Mouse (Mus musculus): Measurements from ENCODE around the gene Kri1. TPM values are rescaled to one million over a fixed set of nuclear protein-coding genes. Genes with fewer than 3 reads are reported as not detected.

Kri1 gene
- polyA plus RNA-seq (2015; fragmentation: Nextera tagmentation; extraction: Ambion mirVana) = 15.8 and 16.7 TPM in 2 replicates

GRCm38 (mm10) chr9:21287571-21288402, at the start of gene Kri1:
TSS of gene Kri1 (minus strand) at chr9:21287969.
- H3K4me2 ChIP-seq (ENCODE audit: low read depth, low read length) = peak within 1 kb of the TSS; percentile 79
- peaks cover 28% of the 10 kb centered on the region for H3K4me1 ChIP-seq (replicated peaks; ENCODE audit: control insufficient read depth, insufficient read depth, low read length)
- peak; percentile 79 for ATAC-seq (ENCODE audit: low read depth)
- no peaks in the 10 kb centered on the region for H3K9me3 ChIP-seq (ENCODE audit: control insufficient read depth, low read length)
- peak within 1 kb of the TSS; percentile 83 for H3K9ac ChIP-seq (ENCODE audit: low read length)
- H3K4me3 ChIP-seq (ENCODE audit: low read length) = peak within 1 kb of the TSS; percentile 85
- no peaks in the 10 kb centered on the region for H3K27me3 ChIP-seq (ENCODE audit: control insufficient read depth, insufficient read depth, low read depth, low read length)
- peaks cover 8% of the 10 kb centered on the region; the same call in 1 of the 2 replicates for H3K36me3 ChIP-seq (ENCODE audit: control insufficient read depth, insufficient read depth, low read length)
- WGBS = under 1% methylated on average over 59 of the region's 59 CpGs
- H3K27ac ChIP-seq (ENCODE audit: low read length) = peak within 1 kb of the TSS; percentile 91

GRCm38 (mm10) chr9:21336491-21336890, 48.7 kb upstream of the Kri1 start:
- no peaks in the 10 kb centered on the region; the same call in 1 of the 2 replicates for H3K36me3 ChIP-seq (ENCODE audit: control insufficient read depth, insufficient read depth, low read length)
- H3K27me3 ChIP-seq (ENCODE audit: control insufficient read depth, insufficient read depth, low read depth, low read length) = no peaks in the 10 kb centered on the region
- H3K4me2 ChIP-seq (ENCODE audit: low read depth, low read length) = no peak overlapping the region
- WGBS = 64% methylated on average over 8 of the region's 8 CpGs
- peaks cover 27% of the 10 kb centered on the region for H3K4me1 ChIP-seq (replicated peaks; ENCODE audit: control insufficient read depth, insufficient read depth, low read length)
- no peak overlapping the region for H3K27ac ChIP-seq (ENCODE audit: low read length)
- ATAC-seq (ENCODE audit: low read depth) = no peak
- no peak overlapping the region for H3K4me3 ChIP-seq (ENCODE audit: low read length)
- no peak overlapping the region for H3K9ac ChIP-seq (ENCODE audit: low read length)
- no peaks in the 10 kb centered on the region for H3K9me3 ChIP-seq (ENCODE audit: control insufficient read depth, low read length)

- no peaks in the 10 kb centered on the region for H3K27me3 ChIP-seq (ENCODE audit: control insufficient read depth, insufficient read depth, low read depth, low read length)
- H3K4me3 ChIP-seq (ENCODE audit: low read length) = no peak overlapping the region
- no peak for ATAC-seq (ENCODE audit: low read depth)
- 63% methylated on average over 4 of the region's 4 CpGs for WGBS
- no peaks in the 10 kb centered on the region for H3K9me3 ChIP-seq (ENCODE audit: control insufficient read depth, low read length)
- no peak overlapping the region for H3K27ac ChIP-seq (ENCODE audit: low read length)
- 0 out of 2 replicates have a peak overlapping the region, but pooled peaks have one; percentile 34 for H3K9ac ChIP-seq (ENCODE audit: low read length)
- H3K4me1 ChIP-seq (replicated peaks; ENCODE audit: control insufficient read depth, insufficient read depth, low read length) = peaks cover 28% of the 10 kb centered on the region
- H3K36me3 ChIP-seq (ENCODE audit: control insufficient read depth, insufficient read depth, low read length) = no peaks in the 10 kb centered on the region; the same call in 1 of the 2 replicates
- no peak overlapping the region for H3K4me2 ChIP-seq (ENCODE audit: low read depth, low read length)
Observed at GRCm38 (mm10) chr9:21335391-21335790, 47.6 kb upstream of the Kri1 start.

GRCm38 (mm10) chr9:21334747-21335146, 47.0 kb upstream of the Kri1 start:
- Histone ChIP-seq H3K4me3 (ENCODE audit: low read length) (no peak overlapping the region), H3K9ac (ENCODE audit: low read length) (no peak overlapping the region), H3K27ac (ENCODE audit: low read length) (no peak overlapping the region), H3K4me2 (ENCODE audit: low read depth, low read length) (no peak overlapping the region), H3K27me3 (ENCODE audit: control insufficient read depth, insufficient read depth, low read depth, low read length) (no peaks in the 10 kb centered on the region), H3K4me1 (replicated peaks; ENCODE audit: control insufficient read depth, insufficient read depth, low read length) (peaks cover 34% of the 10 kb centered on the region), H3K36me3 (ENCODE audit: control insufficient read depth, insufficient read depth, low read length) (no peaks in the 10 kb centered on the region), H3K9me3 (ENCODE audit: control insufficient read depth, low read length) (no peaks in the 10 kb centered on the region)
- ATAC-seq (ENCODE audit: low read depth) = no peak

- no peaks in the 10 kb centered on the region for H3K27me3 ChIP-seq (ENCODE audit: control insufficient read depth, insufficient read depth, low read depth, low read length)
- no peak overlapping the region for H3K4me3 ChIP-seq (ENCODE audit: low read length)
- H3K4me1 ChIP-seq (replicated peaks; ENCODE audit: control insufficient read depth, insufficient read depth, low read length) = peaks cover 38% of the 10 kb centered on the region
- WGBS = 79% methylated on average over 1 of the region's 1 CpGs
- peak overlapping the region; percentile 88 for H3K27ac ChIP-seq (ENCODE audit: low read length)
- H3K9ac ChIP-seq (ENCODE audit: low read length) = no peak overlapping the region
- H3K4me2 ChIP-seq (ENCODE audit: low read depth, low read length) = no peak overlapping the region
- H3K36me3 ChIP-seq (ENCODE audit: control insufficient read depth, insufficient read depth, low read length) = no peaks in the 10 kb centered on the region
- ATAC-seq (ENCODE audit: low read depth) = no peak
- no peaks in the 10 kb centered on the region for H3K9me3 ChIP-seq (ENCODE audit: control insufficient read depth, low read length)
Observed at GRCm38 (mm10) chr9:21333523-21333922, 45.8 kb upstream of the Kri1 start.

GRCm38 (mm10) chr9:21332161-21333061, 44.6 kb upstream of the Kri1 start:
- ATAC-seq (ENCODE audit: low read depth) = peak; percentile 82
- H3K27me3 ChIP-seq (ENCODE audit: control insufficient read depth, insufficient read depth, low read depth, low read length) = no peaks in the 10 kb centered on the region
- H3K9ac ChIP-seq (ENCODE audit: low read length) = peak overlapping the region; percentile 22; the same call in 1 of the 2 replicates
- peaks cover 42% of the 10 kb centered on the region for H3K4me1 ChIP-seq (replicated peaks; ENCODE audit: control insufficient read depth, insufficient read depth, low read length)
- H3K36me3 ChIP-seq (ENCODE audit: control insufficient read depth, insufficient read depth, low read length) = no peaks in the 10 kb centered on the region
- no peaks in the 10 kb centered on the region for H3K9me3 ChIP-seq (ENCODE audit: control insufficient read depth, low read length)
- H3K27ac ChIP-seq (ENCODE audit: low read length) = peak overlapping the region; percentile 88
- no peak overlapping the region for H3K4me3 ChIP-seq (ENCODE audit: low read length)
- 34% methylated on average over 9 of the region's 9 CpGs for WGBS
- no peak overlapping the region for H3K4me2 ChIP-seq (ENCODE audit: low read depth, low read length)

GRCm38 (mm10) chr9:21331365-21332140, 43.8 kb upstream of the Kri1 start:
- H3K4me3 ChIP-seq (ENCODE audit: low read length) = no peak overlapping the region
- 0 out of 2 replicates have a peak, but pooled peaks cover under 1% of the 10 kb centered on the region for H3K36me3 ChIP-seq (ENCODE audit: control insufficient read depth, insufficient read depth, low read length)
- H3K4me2 ChIP-seq (ENCODE audit: low read depth, low read length) = no peak overlapping the region
- ATAC-seq (ENCODE audit: low read depth) = no peak
- H3K9ac ChIP-seq (ENCODE audit: low read length) = no peak overlapping the region
- H3K27me3 ChIP-seq (ENCODE audit: control insufficient read depth, insufficient read depth, low read depth, low read length) = no peaks in the 10 kb centered on the region
- peak overlapping the region; percentile 88 for H3K27ac ChIP-seq (ENCODE audit: low read length)
- H3K4me1 ChIP-seq (replicated peaks; ENCODE audit: control insufficient read depth, insufficient read depth, low read length) = peaks cover 41% of the 10 kb centered on the region
- no peaks in the 10 kb centered on the region for H3K9me3 ChIP-seq (ENCODE audit: control insufficient read depth, low read length)
- 75% methylated on average over 12 of the region's 12 CpGs for WGBS

- 92% methylated on average over 10 of the region's 10 CpGs for WGBS
- Histone ChIP-seq H3K4me2 (ENCODE audit: low read depth, low read length) (no peak overlapping the region), H3K4me1 (replicated peaks; ENCODE audit: control insufficient read depth, insufficient read depth, low read length) (peaks cover 34% of the 10 kb centered on the region), H3K4me3 (ENCODE audit: low read length) (no peak overlapping the region), H3K27ac (ENCODE audit: low read length) (peak overlapping the region; percentile 51), H3K36me3 (ENCODE audit: control insufficient read depth, insufficient read depth, low read length) (0 out of 2 replicates have a peak, but pooled peaks cover 3% of the 10 kb centered on the region), H3K27me3 (ENCODE audit: control insufficient read depth, insufficient read depth, low read depth, low read length) (no peaks in the 10 kb centered on the region), H3K9ac (ENCODE audit: low read length) (no peak overlapping the region), H3K9me3 (ENCODE audit: control insufficient read depth, low read length) (no peaks in the 10 kb centered on the region)
- no peak for ATAC-seq (ENCODE audit: low read depth)
Observed at GRCm38 (mm10) chr9:21329699-21330289, 42.0 kb upstream of the Kri1 start.

Measured in lung, embryonic 16.5 days (tissue).